Mouse (Mus musculus): ENCODE data around the gene Prkn.
"Not testable (repeated sequence)": the region's sequence is repeated elsewhere in the genome, so short reads cannot be mapped to it uniquely, and the experiment has no call there.

Prkn gene

DNA sequence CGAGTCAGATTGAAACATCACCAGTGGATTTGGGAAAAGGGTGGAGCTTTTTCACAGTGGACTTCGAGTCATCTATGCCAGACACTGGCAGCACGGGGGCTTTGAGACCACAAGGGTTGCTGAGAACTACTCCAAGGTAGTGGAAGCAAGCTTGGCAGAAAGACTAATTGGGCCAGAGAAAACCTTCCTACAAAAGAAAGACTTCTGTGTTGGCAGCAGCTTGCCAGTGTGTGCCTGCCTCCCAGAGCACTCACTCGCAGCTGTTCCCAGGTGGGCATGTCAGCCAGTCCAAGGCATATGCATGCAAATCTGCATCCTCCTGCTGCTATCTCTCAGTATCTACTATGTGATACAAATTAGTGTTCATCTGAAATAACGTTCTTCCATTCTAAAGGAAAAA is 302.1 kb downstream of the Prkn start:
- DNase-seq, result no peak

DNA sequence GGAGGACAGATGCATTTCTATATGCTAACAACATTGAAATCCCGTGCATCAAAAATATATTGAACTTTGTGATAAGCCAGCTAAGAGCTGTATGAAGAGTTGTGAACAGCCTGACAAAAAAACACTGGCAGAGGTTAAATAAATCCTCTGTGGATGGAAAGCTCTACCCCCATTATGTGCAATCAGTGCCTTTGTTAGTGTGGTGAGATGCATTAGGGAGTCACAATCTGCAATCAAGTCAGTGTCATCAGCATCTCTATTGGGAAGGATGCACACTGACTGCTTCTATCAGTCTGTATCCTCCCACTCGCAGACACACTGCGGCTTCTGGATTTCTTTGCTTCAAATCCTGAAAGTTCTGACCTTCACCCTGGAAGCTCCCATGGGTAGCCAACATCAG is 315.9 kb downstream of the Prkn start:
- no peak for DNase-seq

DNA sequence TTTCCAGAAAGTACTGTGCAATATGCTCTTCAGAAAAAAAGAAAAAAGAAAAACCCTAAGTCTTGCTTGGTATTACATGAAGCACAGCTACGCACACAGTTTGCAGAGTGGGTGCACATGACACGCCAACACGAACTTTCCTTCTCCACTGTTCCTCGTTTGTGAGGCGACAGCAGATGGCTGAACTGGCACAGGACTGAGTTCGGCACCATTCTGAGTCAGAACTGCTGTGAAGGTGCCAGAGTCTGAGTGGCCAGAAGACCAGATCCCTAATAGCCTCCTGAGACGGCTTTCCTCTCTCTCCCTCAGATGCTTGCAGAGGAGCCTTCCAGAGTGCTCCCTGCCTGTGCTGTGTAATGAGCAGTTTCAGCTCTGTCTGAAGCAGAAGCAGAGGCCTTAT is 317.4 kb downstream of the Prkn start:
- no peak for DNase-seq

DNA sequence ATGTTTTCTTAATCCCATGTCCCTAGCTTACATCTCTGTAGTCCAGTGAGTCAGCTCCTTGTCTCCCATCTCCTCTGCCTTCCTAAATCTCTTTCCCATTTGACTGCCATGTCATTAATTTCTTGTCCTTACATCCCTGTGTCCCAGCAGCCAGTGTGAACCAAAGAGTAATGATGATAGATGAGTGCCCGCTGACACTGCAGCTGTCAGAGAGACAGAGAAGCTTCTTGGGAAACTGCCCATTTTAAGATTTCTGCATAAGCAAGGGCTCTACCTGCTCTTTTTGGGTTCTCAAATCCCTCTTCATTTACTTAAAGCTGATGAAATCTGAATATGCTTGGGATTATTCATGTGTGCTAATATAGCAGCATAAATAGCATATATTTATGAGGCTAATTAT is 321.3 kb downstream of the Prkn start:
- no peak for DNase-seq

DNA sequence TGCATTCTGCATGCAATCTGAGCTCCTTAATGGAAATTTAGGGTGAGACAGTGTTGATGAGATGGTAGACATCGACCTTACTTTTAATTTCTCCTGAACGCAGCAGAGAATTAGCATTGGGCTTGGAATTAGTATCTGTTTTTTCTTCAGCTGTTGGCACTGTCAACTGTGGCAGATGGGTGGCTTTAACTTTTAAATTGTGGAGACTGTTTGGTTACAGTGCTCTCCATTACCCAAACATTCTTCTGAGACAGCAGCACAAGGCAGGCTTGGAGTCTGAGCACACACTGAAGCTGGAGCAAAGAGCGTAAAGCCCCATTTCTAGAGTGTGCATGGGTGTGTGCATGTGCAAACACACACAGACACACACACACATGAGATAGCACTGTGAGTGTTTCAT is 322.6 kb downstream of the Prkn start:
- DNase-seq, result no peak

DNA sequence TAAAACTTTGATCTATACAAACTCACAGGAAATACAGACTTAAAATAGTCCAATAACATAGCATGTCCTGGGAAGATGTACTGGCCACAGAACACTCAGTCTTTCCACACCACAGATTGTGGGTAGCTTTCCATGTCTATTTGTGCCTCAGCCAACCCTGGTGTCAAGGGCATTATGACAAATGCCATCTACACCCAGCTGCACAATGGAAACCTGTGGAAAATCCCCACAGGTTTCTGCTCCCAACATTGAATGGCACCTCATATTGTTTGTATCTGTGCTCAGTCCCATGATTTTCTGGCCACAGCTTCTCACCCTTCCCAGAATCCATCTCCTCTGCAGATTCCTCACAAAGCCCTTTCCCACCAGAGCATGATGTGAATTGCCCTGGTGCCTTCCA is 347.2 kb downstream of the Prkn start:
- DNase-seq, result peak in 1 of 2 experiments; percentile 36

DNA sequence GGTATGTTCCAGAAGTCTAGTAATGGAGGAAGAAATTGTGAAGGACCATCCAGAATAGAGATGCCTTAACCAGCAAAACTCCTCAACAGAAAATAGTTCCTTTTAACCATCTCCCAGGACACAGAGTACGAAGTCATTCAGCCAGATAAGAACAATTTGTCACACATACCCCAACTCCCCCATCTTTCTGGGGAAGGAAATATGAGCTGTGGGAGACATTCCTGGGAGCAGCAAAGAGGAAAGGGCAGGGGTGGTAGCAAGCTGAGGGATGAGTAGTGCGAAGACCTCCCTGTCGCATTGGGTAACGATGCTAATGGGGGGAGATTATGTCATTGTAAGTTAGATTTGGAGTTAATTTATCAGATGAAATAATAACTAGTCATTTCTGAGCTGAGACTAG is 348.3 kb downstream of the Prkn start:
- no peak for DNase-seq

DNA sequence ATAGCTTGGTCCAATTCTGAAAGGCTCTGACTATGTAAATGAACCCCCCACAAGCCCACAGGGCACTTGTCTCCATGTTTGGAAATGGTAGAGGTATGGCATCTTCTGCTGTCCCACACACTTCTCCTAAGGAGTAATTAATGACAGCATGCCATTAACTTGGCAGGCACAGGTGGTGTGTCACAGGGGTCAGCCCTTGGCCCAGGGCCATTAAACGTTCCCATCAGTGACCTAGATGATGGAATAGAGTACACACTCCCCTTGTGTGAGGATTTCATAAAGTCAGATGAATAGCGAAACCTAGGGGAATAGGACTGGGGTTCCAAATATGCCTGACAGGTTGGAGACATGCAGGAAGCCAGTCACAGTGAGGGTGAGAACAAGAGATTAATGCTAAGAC is 350.1 kb downstream of the Prkn start:
- DNase-seq, result no peak

DNA sequence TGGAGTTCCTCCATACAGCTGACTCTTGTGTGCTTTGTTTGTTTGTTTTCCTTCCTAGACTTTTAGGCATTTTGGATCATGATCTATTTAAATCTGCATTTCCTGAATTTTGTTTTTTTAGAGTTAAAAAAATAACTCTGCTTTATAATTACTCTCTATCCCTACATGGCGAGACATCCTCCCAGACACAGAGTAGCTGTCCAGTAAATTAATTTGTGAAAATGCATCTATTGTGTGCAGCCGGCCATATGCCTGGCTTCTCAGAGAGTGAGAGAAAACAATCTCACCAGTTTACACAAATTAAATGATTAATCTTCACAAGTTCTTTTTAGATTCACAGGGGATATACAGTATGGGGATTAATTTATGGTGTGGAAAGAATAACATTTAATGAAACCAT is 357.9 kb downstream of the Prkn start:
- no peak for DNase-seq

DNA sequence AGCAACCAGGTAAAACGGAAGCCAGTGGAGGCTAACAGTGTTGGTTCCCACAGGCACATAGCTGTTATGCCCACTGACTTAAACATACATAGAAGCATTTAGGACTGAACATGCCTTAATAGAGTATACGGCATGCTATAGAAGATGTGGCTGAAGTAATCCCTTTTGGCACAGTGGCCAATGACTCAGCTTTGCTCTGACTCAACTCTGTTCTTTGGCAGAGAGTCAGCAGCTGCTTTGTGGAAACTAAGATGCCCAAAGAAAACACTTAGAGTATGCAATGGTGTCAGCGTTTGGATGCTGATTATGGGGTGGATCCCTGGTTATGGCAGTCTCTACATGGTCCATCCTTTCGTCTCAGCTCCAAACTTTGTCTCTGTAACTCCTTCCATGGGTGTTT is 368.9 kb downstream of the Prkn start:
- DNase-seq, result not testable (repeated sequence)

DNA sequence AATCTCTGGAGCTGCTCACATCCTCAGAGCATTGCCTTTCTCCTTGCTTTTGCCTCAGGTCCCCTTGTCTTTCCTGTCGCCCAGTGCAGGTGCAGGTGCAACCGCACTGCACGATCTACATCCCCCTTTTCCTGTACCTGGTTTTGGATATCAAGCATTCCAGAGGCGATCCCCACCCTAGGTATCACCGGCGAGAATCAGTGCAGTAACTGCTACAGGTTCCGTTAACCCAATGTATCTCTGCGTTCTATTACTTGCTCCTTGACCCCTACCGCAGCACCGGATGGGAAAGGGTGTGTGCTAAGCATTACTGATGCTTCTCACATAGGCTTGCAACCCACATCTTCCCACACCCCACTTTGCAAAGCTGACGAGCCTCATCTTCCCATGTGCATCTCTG is 370.8 kb downstream of the Prkn start:
- DNase-seq, result no peak

DNA sequence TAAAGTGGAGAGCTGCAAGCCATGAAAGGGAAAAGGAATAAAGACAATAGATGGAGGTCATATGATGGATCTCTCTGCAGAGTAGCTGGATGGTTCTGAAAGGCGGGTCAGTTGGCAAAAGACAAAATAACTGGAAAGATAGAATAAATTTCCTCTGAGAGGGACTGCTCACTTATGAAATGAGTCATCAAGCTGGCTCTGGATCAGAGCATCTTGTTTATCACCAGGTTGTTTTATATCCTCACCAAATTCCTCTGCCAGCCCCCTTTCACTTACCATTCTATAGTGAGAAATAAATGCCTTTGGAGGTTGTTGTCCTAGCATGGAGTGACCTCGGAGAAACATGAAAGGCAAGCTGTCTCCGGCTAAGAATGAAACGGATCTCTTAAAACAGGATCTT is 371.4 kb downstream of the Prkn start:
- no peak for DNase-seq

DNA sequence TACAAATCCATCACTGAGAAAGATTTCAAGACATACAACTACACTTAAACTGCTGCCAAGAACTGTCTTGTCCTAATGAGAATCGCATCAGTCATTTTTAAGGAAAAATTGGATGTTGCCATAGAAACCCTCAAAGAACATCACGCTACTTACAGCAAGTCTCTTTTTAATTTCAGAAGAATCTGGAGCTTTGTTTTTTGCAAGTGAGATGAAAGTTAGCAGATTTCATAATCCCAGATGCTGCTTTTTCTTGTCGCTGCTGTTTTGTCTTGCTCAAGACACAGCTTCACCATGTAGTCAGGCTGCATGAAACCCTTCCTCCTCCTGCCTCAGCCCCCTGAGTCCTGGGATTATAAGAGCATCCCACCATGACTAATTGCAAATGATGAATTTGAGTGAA is 373.5 kb downstream of the Prkn start:
- DNase-seq, result no peak

DNA sequence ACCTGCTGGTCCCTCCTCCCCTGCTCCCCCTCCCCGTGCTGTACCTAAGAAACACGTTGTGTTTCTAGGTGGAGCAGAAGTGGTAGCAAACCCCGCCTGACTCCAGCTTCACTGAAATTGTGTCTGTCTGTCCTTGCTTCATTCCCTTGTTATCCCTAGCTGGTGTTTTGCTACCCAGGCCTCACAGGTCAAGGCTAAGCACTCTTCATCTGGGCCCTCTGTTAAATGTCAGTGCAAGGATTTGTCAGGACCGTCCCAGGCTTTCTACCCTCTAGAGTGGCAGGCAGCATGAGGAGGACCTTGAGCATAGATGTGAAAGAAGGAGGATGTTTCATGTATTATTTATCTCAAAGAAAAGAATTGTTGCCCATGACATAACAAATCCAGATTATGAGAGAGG is 388.8 kb downstream of the Prkn start:
- no peak for DNase-seq

DNA sequence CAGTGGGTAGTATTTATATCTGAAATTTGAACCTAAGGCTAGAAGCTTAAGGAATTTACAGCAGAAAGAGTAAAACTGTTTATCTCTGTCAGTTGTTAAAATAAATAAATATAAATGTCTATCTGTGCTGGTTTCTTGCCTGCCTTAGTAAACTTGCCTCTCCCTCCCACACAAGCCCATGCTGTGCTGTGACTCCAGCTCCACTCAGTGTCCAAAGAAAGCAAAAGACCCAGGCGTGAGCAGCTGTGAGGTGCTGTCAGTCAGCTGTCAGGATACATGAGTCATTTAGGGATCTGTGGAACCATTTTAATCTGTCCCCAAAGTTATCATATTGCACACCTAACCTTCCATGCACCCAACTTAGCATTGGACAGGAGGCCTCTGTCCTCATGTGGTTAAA is 389.2 kb downstream of the Prkn start:
- no peak for DNase-seq

DNA sequence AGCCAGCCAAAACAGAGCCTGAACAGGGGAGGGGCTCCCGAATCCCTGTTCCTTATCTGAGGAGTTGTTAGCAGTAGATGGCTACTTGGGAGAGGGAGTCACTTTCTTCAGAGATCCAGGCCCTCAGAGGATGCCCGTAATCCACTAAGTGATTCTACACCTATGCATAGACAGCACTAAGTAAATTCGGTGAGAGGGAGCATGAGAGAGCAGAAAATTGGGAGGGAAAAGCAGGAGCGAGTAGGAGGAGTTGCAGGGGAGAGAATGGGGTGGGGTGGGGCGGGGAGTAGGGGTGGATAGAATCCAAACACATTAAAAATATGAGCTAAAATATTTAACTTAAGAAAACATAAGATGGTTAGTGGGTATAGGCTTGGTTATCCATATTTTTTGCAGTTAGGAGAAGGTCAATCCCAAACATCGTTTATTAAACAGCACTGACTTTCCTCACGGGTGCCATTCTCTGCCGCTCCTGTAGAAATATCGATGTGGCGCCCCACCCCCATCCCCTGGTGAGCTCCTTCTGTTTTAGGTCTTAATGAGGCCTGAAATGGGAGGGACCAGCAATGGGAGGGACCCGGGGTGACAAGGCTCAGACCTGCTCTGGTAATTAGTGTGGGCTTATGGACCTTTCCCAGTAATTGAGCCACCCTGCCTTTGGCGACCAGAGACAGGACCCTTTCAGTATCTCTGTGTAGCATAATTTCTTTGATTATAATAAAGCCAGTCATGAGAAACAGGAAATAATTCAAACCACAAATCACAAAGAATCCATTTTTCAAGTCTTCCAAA is 390.6 kb downstream of the Prkn start:
- DNase-seq, result no peak

DNA sequence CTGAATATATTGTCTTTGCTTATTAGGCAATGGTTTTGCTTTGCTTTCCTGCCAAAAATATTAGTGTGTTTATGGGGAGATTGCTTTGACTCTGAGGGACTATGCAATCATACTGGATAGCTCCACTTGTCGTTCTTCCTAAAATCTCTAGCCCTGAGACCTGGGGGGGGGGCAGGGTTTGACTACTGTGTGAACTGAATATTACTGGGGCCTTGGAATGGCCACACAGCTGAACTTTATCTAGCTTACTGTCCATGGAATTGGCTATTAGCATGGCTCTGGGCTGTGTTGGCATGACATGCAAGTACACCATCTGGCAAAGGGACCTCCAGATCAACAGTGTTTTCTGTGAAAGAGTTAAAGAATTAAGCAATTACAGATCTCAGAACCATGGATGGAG is 395.1 kb downstream of the Prkn start:
- no peak for DNase-seq

DNA sequence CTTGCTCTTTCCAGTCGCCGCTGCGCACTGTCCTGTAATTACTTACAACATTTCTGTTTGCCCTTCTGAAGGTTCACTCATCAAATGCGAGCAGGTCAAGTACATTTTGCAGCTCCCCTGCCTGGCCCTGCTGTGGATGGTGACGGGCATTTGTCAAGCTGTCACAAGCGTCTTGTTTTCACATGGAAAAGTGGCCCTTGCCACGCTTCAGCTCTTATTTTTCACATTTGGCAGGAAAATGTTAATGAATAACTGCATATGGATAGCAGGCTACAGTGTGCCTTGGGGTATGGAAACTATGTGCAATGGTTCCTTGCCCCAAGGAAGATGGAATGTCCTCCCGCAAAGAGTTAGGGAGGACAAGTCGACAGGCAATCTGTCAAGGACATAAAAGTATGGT is 404.9 kb downstream of the Prkn start:
- peak; percentile 12 to 61 for DNase-seq

DNA sequence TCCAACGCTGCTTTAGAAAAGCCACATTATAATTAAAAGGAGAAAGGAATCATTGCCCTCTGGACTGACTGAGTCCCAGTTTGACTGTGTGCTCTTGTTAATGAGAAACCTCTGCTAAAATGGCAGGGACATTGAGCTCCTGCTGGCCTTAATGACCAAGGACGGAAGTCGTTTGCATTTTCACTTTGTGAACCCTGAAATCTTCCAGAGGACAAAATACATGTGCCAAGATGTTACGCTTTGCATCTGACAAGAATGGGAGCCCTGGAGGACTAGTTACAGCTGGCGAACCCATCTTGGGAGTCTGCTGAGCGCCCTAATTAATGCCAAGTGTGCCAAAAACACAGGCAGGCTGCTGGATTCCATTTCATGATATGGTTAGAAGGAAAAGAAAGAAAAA is 409.0 kb downstream of the Prkn start:
- DNase-seq, result peak; percentile 10 to 39

DNA sequence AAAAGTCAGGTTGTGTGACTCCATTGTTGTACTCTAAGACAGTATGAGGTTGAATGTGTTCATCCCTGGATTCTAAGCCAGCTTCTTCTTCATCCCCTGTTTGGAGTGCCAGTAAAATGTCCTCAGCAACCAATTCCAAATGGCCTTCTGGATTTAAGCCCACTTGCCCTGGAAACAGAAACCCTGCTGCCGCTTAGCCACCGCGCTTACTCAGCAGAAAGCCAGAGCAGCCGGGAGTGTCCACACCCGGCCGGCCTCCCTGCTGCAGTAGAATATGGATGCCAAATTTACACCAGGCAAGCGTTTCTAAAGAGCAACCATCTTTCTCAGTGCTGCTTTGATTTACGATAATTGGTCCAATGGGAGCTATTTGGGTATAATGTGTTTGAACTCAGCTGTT is 420.5 kb downstream of the Prkn start:
- DNase-seq, result no peak

DNA sequence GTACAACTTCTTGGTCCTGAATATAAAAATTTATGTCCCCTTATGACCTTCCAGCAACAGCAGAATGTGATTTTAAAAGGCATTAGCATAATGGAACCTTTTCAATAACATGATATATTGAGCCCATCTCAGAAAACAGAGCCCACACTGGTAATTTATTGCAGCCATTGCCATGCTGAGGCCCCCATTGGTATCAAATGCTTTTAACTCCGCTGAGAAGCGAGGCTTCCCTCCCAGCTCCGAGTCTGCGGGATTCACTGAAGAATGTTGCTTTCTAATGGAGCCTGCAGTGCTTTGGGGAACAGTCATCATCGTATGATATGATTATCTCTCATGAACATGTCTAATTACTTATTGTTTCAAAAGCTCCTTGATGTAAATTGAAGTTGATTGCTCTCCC is 421.5 kb downstream of the Prkn start:
- no peak for DNase-seq

DNA sequence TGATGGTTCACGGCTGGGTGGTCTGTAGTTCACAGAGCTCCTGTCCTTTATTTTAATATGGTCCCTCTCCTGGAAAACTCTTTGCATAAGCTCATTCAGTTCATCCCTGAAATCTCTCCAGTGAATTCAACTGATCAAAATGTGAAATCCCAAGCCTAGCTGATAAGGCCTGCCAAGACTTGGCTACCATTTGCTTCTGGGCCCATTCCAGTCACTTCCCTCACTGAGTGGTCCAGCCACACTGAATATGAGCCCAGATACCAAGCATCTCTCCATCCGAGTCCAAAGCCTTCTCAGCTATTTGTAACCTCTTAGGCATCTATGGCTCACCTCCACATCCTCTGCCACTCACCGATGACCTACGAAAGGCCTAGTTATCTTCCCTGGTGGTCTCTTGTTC is 427.8 kb downstream of the Prkn start:
- DNase-seq, result no peak

DNA sequence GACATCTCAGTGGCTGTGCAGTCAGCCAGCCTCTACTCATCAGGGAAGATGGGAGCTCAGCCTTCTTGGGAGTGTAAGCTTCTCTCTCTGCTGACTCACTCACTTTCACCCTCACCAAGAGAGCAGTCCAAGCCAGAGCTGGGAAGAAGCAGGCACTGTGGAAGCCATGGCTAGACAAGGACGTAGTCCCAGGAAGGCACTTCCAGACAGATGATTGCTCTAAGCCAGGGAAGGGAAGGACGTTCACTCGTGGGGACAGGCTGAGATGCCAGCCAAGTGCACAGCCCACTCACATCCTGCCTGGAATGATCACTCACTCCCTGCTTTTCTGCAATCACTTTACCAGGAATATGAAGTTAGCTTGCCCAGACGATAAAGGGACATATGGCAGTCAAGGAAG is 430.0 kb downstream of the Prkn start:
- no peak for DNase-seq

DNA sequence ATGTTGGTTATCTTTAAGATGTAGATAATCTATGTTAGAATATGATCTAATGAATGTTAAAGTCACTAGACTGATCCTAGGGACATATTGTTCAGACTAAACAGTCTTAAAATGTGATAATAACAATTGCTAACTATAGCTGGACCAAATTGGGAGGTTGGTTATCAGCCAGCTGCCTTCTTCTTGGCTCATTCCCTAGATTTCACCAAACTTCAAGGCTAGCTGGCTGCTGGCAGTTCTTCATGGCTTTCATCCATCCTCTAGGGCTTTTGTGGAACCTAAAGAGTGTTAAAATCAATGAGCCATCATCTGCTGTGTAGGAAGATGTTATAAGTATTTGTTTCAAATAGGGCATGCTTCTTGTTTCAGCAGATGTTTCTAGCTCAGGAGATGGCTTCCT is 431.7 kb downstream of the Prkn start:
- DNase-seq, result no peak

DNA sequence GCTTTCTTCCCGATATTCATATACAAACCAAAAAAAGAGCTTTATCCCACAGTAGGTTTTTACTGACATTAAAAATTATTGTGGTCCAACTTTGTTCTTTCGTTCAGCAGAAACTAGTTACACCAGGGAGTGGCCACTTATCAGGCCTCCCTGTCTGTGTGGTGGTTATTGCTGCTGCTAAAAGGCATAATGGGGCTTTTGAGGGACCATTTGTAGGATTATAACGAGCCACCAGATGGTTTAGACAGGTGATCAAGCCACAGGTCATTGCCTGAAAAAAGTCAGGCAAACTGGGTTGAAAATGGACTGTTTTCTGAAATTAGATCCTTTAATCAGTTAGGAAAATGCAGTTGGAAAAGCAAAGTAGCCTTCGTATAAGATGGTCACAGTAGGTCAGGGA is 444.1 kb downstream of the Prkn start:
- DNase-seq, result no peak

DNA sequence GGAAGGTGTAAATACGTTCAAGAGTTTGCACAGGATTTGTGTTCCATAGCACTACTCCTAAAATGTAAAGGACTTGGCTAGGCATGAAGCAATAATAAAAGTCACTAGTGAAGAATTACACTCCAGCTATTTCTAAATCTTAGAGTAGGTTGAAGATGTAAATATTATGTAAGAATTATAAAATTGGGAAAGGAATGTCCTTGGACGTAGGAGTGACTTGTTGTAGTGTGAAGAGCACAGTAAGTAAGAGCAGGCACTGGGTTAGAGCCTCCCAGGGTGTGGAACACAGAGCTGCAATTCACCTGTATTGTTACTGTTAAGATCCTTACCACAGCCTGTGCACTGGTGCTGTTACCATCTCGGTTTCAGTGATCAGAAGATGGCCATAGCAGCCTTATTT is 450.0 kb downstream of the Prkn start:
- no peak for DNase-seq

Data from kidney, postnatal 25 days (tissue).